Mouse (Mus musculus) midbrain, embryonic 12.5 days (tissue): ENCODE measurements at regions not wholly inside any gene's neighbourhood (a gene's known extent, or its start where the extent isn't known, plus 50 kb on each side); places are given as distances from the start of the nearest gene placed in this dataset.
A peak's percentile ranks its signal among the peaks of the same experiment; 100 is the strongest.

Experiments used
- ATAC-seq: fragments of 200-750 bp; cut with Nextera tagmentation; 2 replicates; pipeline ENCODE4 v1.8.0; 2017; ENCODE audit warnings: low read depth, moderate TSS enrichment, moderate library complexity; ENCODE audit not compliant: low FRiP score
- H3K27ac ChIP-seq: fragments of 300-500 bp; sonication (generic); replicated peaks from 2 replicates; pipeline ENCODE4 v1.5.1; 2016; ENCODE audit warnings: mild to moderate bottlenecking
- H3K27me3 ChIP-seq: fragments of 300-500 bp; sonication (generic); 2 replicates; pipeline ENCODE4 v1.6.1; 2016; ENCODE audit warnings: mild to moderate bottlenecking
- H3K36me3 ChIP-seq: fragments of 300-500 bp; sonication (generic); 2 replicates; pipeline ENCODE4 v1.6.1; 2016
- H3K4me1 ChIP-seq: fragments of 300-500 bp; sonication (generic); 2 replicates; pipeline ENCODE4 v1.6.1; 2016
- H3K4me2 ChIP-seq: fragments of 300-500 bp; sonication (generic); replicated peaks from 2 replicates; pipeline ENCODE4 v1.6.1; 2016; ENCODE audit warnings: mild to moderate bottlenecking, moderate library complexity
- H3K4me3 ChIP-seq: fragments of 300-500 bp; sonication (generic); 2 replicates; pipeline ENCODE4 v1.5.1; 2016; ENCODE audit warnings: mild to moderate bottlenecking
- H3K9ac ChIP-seq: fragments of 300-500 bp; sonication (generic); replicated peaks from 2 replicates; pipeline ENCODE4 v1.6.1; 2016; ENCODE audit warnings: mild to moderate bottlenecking, moderate library complexity
- H3K9me3 ChIP-seq: fragments of 300-500 bp; sonication (generic); 2 replicates; pipeline ENCODE4 v1.6.1; 2016; ENCODE audit warnings: mild to moderate bottlenecking
- WGBS: fragments of 180-500 bp; shearing (Covaris S2); methylation state at CpG from one replicate; pipeline ENCODE4 v1.1.7; 2016; 5-methylcytosine and 5-hydroxymethylcytosine counted together
- microRNA counts: library from miRNA; unstranded; fragments of <30 nt; microRNA quantifications from one replicate; lab custom pipeline; 2017
- microRNA-seq: library from miRNA; unstranded; fragments of <30 nt; microRNA quantifications from one replicate; pipeline ENCODE4, GENCODE M21; 2017

DNA sequence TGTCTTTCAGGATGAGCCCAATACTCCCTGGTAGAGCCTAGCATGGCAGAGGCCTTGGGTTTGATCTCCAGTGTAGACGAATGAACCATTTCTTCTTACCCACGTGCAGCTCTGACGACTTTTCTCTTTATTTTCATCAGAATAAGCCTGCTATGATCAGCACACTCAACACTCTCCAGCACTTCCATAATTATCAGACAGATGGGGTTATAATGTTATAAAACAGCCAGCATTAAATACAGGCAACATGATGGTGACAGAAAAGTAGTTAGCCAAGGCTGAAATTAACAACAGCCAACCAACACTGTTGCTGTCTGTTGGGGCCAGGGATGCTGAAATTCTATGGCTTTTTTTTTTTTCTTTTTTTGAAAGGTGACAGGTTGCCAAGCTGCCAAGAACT is 67.7 kb upstream of the Mkln1 start:
- no peaks in the 10 kb centered on the region for H3K36me3 ChIP-seq
- 88% methylated on average over 3 of the region's 3 CpGs for WGBS
- no peak for ATAC-seq
- peaks cover 7% of the 10 kb centered on the region; the same call in 1 of the 2 replicates for H3K4me1 ChIP-seq
- H3K27me3 ChIP-seq = no peaks in the 10 kb centered on the region
- no peak overlapping the region for H3K4me3 ChIP-seq
- no peak overlapping the region for H3K9ac ChIP-seq
- no peak overlapping the region for H3K4me2 ChIP-seq
- no peaks in the 10 kb centered on the region for H3K9me3 ChIP-seq
- no peak overlapping the region for H3K27ac ChIP-seq

DNA sequence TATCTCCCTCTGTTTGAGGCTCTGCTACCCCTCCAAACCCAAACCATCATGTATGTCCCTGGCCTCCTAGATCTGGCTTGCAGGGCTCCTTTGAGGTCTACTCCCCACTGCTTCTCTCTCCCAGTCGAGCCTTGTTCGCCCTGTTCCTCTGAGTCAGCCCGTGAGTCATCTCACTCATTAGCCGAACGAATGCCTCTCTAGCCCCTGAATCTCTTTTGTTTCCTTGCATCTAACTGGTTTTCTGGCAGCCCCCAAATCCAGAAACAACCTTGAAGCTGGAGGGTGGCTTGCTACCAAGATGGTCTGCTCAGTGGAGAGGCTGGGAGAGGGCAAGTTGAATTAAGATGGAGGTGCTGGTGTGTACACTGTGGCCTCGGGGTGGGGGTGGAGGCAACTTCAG is 66.3 kb upstream of the Mkln1 start:
- WGBS = 89% methylated on average over 6 of the region's 6 CpGs
- ATAC-seq = no peak
- peaks cover 7% of the 10 kb centered on the region; the same call in 1 of the 2 replicates for H3K4me1 ChIP-seq
- H3K27ac ChIP-seq = no peak overlapping the region
- no peaks in the 10 kb centered on the region for H3K27me3 ChIP-seq
- no peak overlapping the region for H3K4me2 ChIP-seq
- H3K9ac ChIP-seq = no peak overlapping the region
- H3K36me3 ChIP-seq = no peaks in the 10 kb centered on the region
- H3K4me3 ChIP-seq = no peak overlapping the region
- H3K9me3 ChIP-seq = no peaks in the 10 kb centered on the region

DNA sequence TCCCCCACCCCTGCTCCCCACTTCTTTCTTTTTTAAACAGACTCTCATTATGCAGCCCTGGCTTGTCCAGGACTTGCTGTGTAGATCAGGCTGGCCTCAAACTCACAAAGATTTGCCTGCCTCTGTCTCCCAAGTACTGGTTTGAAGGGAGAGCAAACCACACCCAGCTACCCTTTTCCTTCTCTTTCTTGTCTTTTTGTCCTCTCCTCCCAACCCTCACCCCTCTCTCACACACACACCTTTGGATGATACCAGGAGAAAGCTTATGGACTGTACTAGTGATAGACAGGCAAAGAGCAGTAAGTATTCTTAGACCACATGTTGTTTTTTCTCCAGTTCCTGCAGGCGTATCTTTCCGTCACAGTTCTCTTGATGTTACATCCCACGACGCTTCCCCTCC is 65.8 kb upstream of the Mkln1 start:
- H3K9me3 ChIP-seq = no peaks in the 10 kb centered on the region

DNA sequence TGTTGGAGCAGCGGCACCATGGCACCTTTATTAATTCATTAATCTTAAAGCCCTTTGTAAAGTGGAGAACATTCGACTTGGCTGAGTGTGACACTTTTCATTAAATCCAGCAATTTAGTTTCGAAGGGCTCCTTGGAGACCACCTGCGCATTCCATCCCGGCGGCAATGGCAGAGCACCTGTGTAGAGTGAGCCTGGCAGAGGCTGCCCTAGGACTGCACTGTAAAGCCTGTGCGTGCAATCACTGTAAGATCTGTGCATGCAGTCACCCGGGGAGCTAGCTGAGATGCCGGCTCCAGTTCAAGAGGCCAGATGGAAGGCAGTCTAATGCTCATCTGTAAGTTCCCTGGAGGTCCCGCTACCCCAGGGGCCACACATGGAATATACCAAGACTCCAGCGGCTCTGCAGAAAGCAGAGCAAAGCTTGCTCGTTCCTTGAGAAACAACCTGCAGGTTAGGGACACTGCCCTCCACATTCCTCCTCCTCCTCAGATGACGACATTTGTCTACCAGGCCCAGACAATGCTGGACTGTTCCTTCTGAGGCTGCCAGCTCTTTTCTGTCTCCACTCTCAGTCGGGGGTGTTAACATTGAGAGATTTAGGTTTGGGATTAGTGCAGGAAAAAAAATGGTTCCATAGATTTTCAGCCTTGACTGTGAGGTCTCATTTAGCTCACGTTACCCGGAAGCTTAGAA is 65.2 kb upstream of the Mkln1 start:
- Histone ChIP-seq H3K36me3 (no peaks in the 10 kb centered on the region), H3K4me2 (no peak overlapping the region), H3K4me3 (no peak overlapping the region), H3K4me1 (peaks cover 7% of the 10 kb centered on the region; the same call in 1 of the 2 replicates), H3K27me3 (no peaks in the 10 kb centered on the region), H3K27ac (no peak overlapping the region), H3K9ac (no peak overlapping the region), H3K9me3 (no peaks in the 10 kb centered on the region)
- no peak for ATAC-seq
- 62% methylated on average over 16 of the region's 16 CpGs for WGBS

More for the DNA sequence above, 65.8 kb upstream of the Mkln1 start:
- H3K27me3 ChIP-seq = no peaks in the 10 kb centered on the region
- H3K9ac ChIP-seq = no peak overlapping the region
- no peak overlapping the region for H3K4me3 ChIP-seq
- H3K27ac ChIP-seq = no peak overlapping the region
- peaks cover 7% of the 10 kb centered on the region; the same call in 1 of the 2 replicates for H3K4me1 ChIP-seq
- H3K4me2 ChIP-seq = no peak overlapping the region
- 73% methylated on average over 4 of the region's 4 CpGs for WGBS
- H3K36me3 ChIP-seq = no peaks in the 10 kb centered on the region
- no peak for ATAC-seq

GRCm38 (mm10) chr6:31334086-31334485 is 64.4 kb upstream of the Mkln1 start:
- Histone ChIP-seq H3K27me3 (no peaks in the 10 kb centered on the region), H3K9me3 (no peaks in the 10 kb centered on the region), H3K4me3 (no peak overlapping the region), H3K27ac (no peak overlapping the region), H3K9ac (no peak overlapping the region), H3K36me3 (no peaks in the 10 kb centered on the region), H3K4me1 (peaks cover 8% of the 10 kb centered on the region; the same call in 1 of the 2 replicates), H3K4me2 (no peak overlapping the region)
- 91% methylated on average over 4 of the region's 4 CpGs for WGBS
- ATAC-seq = no peak

DNA sequence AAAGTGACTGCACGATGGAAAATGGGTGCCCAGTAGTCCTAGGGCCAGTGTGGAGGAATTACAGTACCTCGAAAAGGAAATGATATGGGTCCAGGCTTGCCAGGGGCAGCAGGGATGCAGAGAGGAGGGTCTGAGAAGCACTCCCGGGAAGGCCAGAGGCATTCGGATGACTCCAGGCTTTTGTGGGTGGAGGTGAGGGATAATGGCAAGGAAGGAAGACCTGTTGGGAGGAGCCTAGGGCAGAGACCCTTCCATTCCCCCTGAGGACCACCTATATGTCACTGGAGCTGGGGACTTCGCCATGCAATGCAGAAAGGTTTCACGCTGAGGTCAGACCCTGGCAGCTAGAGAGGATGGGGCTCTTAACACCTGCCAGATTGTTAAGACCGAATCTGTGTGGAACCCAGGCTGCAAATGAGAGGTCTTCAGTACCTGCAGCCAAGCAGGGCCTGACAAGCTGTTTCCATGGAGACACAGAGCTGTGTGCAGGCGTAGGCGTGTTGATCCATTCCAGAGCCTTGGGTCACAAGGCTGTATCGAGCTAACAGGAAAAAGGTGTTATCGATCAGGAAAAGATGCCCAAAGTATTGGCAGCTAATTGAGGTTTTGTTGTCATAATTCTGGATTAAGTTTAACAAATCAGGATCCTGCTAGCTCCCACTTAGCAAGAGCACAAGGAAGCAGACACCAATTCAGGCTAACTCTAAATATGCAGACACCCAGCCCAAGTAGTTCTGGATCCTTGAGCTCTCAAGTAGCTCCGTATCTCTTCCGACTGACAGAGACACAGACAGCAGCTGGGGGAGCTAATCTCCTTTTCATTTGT is 59.2 kb upstream of the Mkln1 start:
- Histone ChIP-seq H3K9me3 (no peaks in the 10 kb centered on the region), H3K4me1 (peaks cover 5% of the 10 kb centered on the region; the same call in 1 of the 2 replicates), H3K27ac (no peak overlapping the region; the same call in 1 of the 2 replicates), H3K4me2 (no peak overlapping the region), H3K36me3 (no peaks in the 10 kb centered on the region), H3K4me3 (no peak overlapping the region), H3K9ac (no peak overlapping the region), H3K27me3 (no peaks in the 10 kb centered on the region)
- no peak for ATAC-seq
- WGBS = 63% methylated on average over 13 of the region's 13 CpGs

GRCm38 (mm10) chr6:31339948-31340250 is 58.6 kb upstream of the Mkln1 start:
- H3K27ac ChIP-seq = no peak overlapping the region; the same call in 1 of the 2 replicates
- no peaks in the 10 kb centered on the region for H3K9me3 ChIP-seq
- ATAC-seq = no peak
- H3K9ac ChIP-seq = no peak overlapping the region
- 43% methylated on average over 1 of the region's 1 CpGs for WGBS
- no peaks in the 10 kb centered on the region for H3K36me3 ChIP-seq
- H3K4me1 ChIP-seq = peaks cover 5% of the 10 kb centered on the region; the same call in 1 of the 2 replicates
- H3K4me2 ChIP-seq = no peak overlapping the region
- no peak overlapping the region for H3K4me3 ChIP-seq
- H3K27me3 ChIP-seq = no peaks in the 10 kb centered on the region

DNA sequence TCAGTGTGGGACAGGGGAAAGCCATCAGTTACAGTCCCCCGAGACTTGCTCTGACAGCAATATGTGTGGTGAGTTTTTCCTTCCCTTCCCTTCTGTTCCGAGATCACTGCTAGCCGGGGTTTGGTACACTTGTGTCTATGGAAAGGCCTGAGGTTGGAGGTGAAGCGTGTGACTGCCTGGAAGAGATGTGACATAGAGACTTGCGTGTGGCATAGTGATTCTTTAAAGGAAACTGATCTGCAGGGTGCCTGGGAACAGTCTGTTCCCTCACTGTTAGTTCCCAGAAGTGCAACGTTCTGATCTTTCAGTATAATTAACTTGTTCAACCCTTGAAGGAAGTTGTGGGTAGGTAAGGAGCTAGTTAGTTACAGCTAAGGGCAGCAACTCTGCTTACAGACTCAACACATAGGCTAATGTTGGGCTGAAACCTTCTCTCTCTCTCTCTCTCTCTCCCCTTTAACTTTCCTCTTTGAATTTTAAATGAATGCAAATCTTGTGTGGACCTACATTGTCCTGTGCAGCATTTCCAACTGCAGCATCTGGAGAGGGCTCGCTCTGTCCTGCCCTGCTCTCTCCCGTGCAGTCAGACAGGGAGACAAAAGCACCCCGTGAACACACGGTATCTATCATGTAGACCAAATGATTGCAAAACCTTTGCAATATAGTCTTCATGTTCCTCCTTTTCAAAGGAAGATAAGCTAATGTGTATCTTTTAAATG is 53.0 kb upstream of the Mkln1 start:
- peak; percentile 68 for ATAC-seq
- no peak overlapping the region for H3K9ac ChIP-seq
- no peaks in the 10 kb centered on the region for H3K27me3 ChIP-seq
- WGBS = 38% methylated on average over 10 of the region's 10 CpGs
- H3K36me3 ChIP-seq = no peaks in the 10 kb centered on the region
- 0 out of 2 replicates have a peak overlapping the region, but pooled peaks have one; percentile 32 for H3K27ac ChIP-seq
- H3K9me3 ChIP-seq = no peaks in the 10 kb centered on the region
- H3K4me3 ChIP-seq = no peak overlapping the region
- H3K4me1 ChIP-seq = peaks cover 9% of the 10 kb centered on the region; the same call in 1 of the 2 replicates
- 0 out of 2 replicates have a peak overlapping the region, but pooled peaks have one; percentile 22 for H3K4me2 ChIP-seq

GRCm38 (mm10) chr6:31348333-31348732 is 50.2 kb upstream of the Mkln1 start:
- Histone ChIP-seq H3K9ac (no peak overlapping the region), H3K36me3 (no peaks in the 10 kb centered on the region), H3K4me3 (no peak overlapping the region), H3K4me1 (peaks cover 9% of the 10 kb centered on the region; the same call in 1 of the 2 replicates), H3K27me3 (no peaks in the 10 kb centered on the region), H3K27ac (no peak overlapping the region), H3K4me2 (no peak overlapping the region), H3K9me3 (no peaks in the 10 kb centered on the region)
- WGBS = 93% methylated on average over 4 of the region's 4 CpGs
- no peak for ATAC-seq

MicroRNA genes in the stretch of these regions (microRNA counts, 519-probe panel; counts per million panel counts)
- 3,236 counts per million, percentile 13 among the panel's probes with 10 or more counts for microRNA mmu-miR-29a (lab: Ali Mortazavi, UCI)

Small RNA genes lying in the stretch of these regions (microRNA-seq; reads per million reads assigned to microRNA genes)
- gene Mir29a = 86.4 reads per million, percentile 49 among the genes with 10 or more reads in this experiment
- 1.2 reads per million for gene Mir29b-1
